ENCODE assay signal across 1 mouse cellular context in the genomic region with DNA sequence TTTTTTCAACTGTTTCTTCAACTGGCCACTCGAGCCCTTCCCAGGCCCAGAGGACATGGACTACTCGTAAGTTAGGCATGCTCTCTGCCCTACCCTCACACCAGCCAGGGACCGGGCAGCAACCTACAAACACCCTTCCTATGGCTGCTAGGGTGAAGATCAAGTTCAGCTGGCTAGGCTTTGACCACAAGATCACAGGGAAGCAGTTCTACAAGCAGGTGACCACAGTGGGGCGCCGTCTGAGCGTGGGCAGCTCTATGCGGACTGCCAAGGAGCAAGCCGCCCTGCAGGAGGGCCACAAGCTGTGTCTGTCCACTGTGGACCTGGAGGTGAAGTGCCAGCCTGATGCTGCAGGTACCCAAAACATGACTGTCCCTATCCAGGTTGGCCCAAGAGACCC.
A peak's percentile ranks its signal among the peaks of the same experiment; 100 is the strongest.
TF ChIP-seq lines count a peak whose summit lies in the region.

No protein-coding gene starts in this region.

TF ChIP-seq in CH12.LX, 34 proteins besides CTCF, POLR2A, EP300 and RAD21 (continued from another document):
- no peak for TF ChIP-seq GABPA (IDR thresholded peaks at IDR 0.05; ENCODE audit: insufficient replicate concordance, low read depth, low read length)
- TF ChIP-seq RCOR1 (conservative IDR thresholded peaks at IDR 0.05; ENCODE audit: low read depth, low read length), result no peak
- no peak for TF ChIP-seq CHD2 (IDR thresholded peaks at IDR 0.05; ENCODE audit: low read length)
- TF ChIP-seq UBTF (IDR thresholded peaks at IDR 0.05; ENCODE audit: low read depth, low read length), result no peak
- TF ChIP-seq ZKSCAN1 (IDR thresholded peaks at IDR 0.05; ENCODE audit: borderline replicate concordance, low read depth, low read length), result no peak
- no peak for TF ChIP-seq JUN (IDR thresholded peaks at IDR 0.05; ENCODE audit: insufficient read depth, low read depth, low read length)
- no peak for TF ChIP-seq PAX5 (IDR thresholded peaks at IDR 0.05; ENCODE audit: low read length)
- TF ChIP-seq IRF4 (IDR thresholded peaks at IDR 0.05; ENCODE audit: low read depth, low read length), result peak; percentile 53; the same call in 1 of the 2 replicates
- TF ChIP-seq MEF2A (IDR thresholded peaks at IDR 0.05; ENCODE audit: borderline replicate concordance, low read depth, low read length), result peak; percentile 33; the same call in 1 of the 2 replicates
